Mouse (Mus musculus): Measurements from ENCODE around the gene Zkscan4. TPM values are rescaled to one million over a fixed set of nuclear protein-coding genes. Genes with fewer than 3 reads are reported as not detected.
"Not testable (repeated sequence)": the region's sequence is repeated elsewhere in the genome, so short reads cannot be mapped to it uniquely, and the experiment has no call there.

Zkscan4 gene
- polyA plus RNA-seq (2014; fragmentation: Nextera tagmentation; extraction: Ambion mirVana): 1.7 and 1.9 TPM in 2 replicates

GRCm38 (mm10) chr13:21478759-21479670 is at the start of gene Zkscan4, which contains the start of gene Gm10065:
TSS of gene Zkscan4 (plus strand) at chr13:21478907.
TSS of gene Gm10065 (minus strand) at chr13:21479441.
- H3K4me1 ChIP-seq (ENCODE audit: control insufficient read depth in 2 of 2, insufficient read depth in 2 of 2, low read length in 2 of 2); H3K27me3 ChIP-seq (ENCODE audit: control insufficient read depth, insufficient read depth, low read length); H3K36me3 ChIP-seq (ENCODE audit: control insufficient read depth, insufficient read depth, low read length); H3K9me3 ChIP-seq (ENCODE audit: control insufficient read depth, low read length): not testable (repeated sequence)
- 3% methylated on average over 26 of the region's 31 CpGs for WGBS
- ATAC-seq (ENCODE audit: insufficient number of reproducible peaks, insufficient read depth, low FRiP score, low read depth): peak; percentile 79
- Histone ChIP-seq H3K9ac (ENCODE audit: low read length) (peak within 1 kb of the TSS; percentile 68), H3K4me3 (ENCODE audit: control insufficient read depth in 1 of 2, insufficient read depth in 1 of 2, low read depth in 1 of 2, low read length in 2 of 2) (peak within 1 kb of the TSS; percentile 56 to 82), H3K4me2 (ENCODE audit: low read length) (peak within 1 kb of the TSS; percentile 71), H3K27ac (replicated peaks in 1 of 2; ENCODE audit: control insufficient read depth in 1 of 2, insufficient read depth in 1 of 2, low read depth in 2 of 2, low read length in 2 of 2) (peak within 1 kb of the TSS; percentile 68 to 85)

GRCm38 (mm10) chr13:21435476-21435875 is 43.2 kb upstream of the Zkscan4 start:
- Histone ChIP-seq H3K9ac (ENCODE audit: low read length) (no peak overlapping the region), H3K36me3 (ENCODE audit: control insufficient read depth, insufficient read depth, low read length) (no peaks in the 10 kb centered on the region), H3K9me3 (ENCODE audit: control insufficient read depth, low read length) (no peaks in the 10 kb centered on the region), H3K4me3 (ENCODE audit: control insufficient read depth in 1 of 2, insufficient read depth in 1 of 2, low read depth in 1 of 2, low read length in 2 of 2) (no peak overlapping the region), H3K4me1 (ENCODE audit: control insufficient read depth in 2 of 2, insufficient read depth in 2 of 2, low read length in 2 of 2) (peaks cover 0 to 8% of the 10 kb centered on the region in 2 experiments; a peak in 2 of 4 replicates), H3K27me3 (ENCODE audit: control insufficient read depth, insufficient read depth, low read length) (no peaks in the 10 kb centered on the region), H3K27ac (replicated peaks in 1 of 2; ENCODE audit: control insufficient read depth in 1 of 2, insufficient read depth in 1 of 2, low read depth in 2 of 2, low read length in 2 of 2) (0 out of 4 replicates have a peak overlapping the region, but pooled peaks of 1 of the 2 experiments have one; percentile 26), H3K4me2 (ENCODE audit: low read length) (no peak overlapping the region)
- WGBS: 66% methylated on average over 4 of the region's 4 CpGs
- ATAC-seq (ENCODE audit: insufficient number of reproducible peaks, insufficient read depth, low FRiP score, low read depth): no peak

GRCm38 (mm10) chr13:21440503-21441206 is 38.1 kb upstream of the Zkscan4 start, which contains the start of gene Pgbd1:
TSS of gene Pgbd1 (minus strand) at chr13:21441058.
- H3K4me3 ChIP-seq (ENCODE audit: control insufficient read depth in 1 of 2, insufficient read depth in 1 of 2, low read depth in 1 of 2, low read length in 2 of 2): peak within 1 kb of the TSS; percentile 51 to 59
- H3K9me3 ChIP-seq (ENCODE audit: control insufficient read depth, low read length): no peaks in the 10 kb centered on the region
- peaks cover 0 to 14% of the 10 kb centered on the region in 2 experiments; a peak in 2 of 4 replicates for H3K4me1 ChIP-seq (ENCODE audit: control insufficient read depth in 2 of 2, insufficient read depth in 2 of 2, low read length in 2 of 2)
- H3K9ac ChIP-seq (ENCODE audit: low read length): peak within 1 kb of the TSS; percentile 78
- under 1% methylated on average over 32 of the region's 32 CpGs for WGBS
- H3K36me3 ChIP-seq (ENCODE audit: control insufficient read depth, insufficient read depth, low read length): peaks cover 31% of the 10 kb centered on the region
- peak within 1 kb of the TSS; percentile 75 for H3K4me2 ChIP-seq (ENCODE audit: low read length)
- peak; percentile 79 for ATAC-seq (ENCODE audit: insufficient number of reproducible peaks, insufficient read depth, low FRiP score, low read depth)
- H3K27ac ChIP-seq (replicated peaks in 1 of 2; ENCODE audit: control insufficient read depth in 1 of 2, insufficient read depth in 1 of 2, low read depth in 2 of 2, low read length in 2 of 2): peak within 1 kb of the TSS; percentile 87 to 93
- H3K27me3 ChIP-seq (ENCODE audit: control insufficient read depth, insufficient read depth, low read length): no peaks in the 10 kb centered on the region

GRCm38 (mm10) chr13:21441207-21441572 is 37.5 kb upstream of the Zkscan4 start:
- Histone ChIP-seq H3K4me3 (ENCODE audit: control insufficient read depth in 1 of 2, insufficient read depth in 1 of 2, low read depth in 1 of 2, low read length in 2 of 2) (peak overlapping the region; percentile 51 to 59), H3K4me2 (ENCODE audit: low read length) (peak overlapping the region; percentile 75), H3K4me1 (ENCODE audit: control insufficient read depth in 2 of 2, insufficient read depth in 2 of 2, low read length in 2 of 2) (peaks cover 0 to 14% of the 10 kb centered on the region in 2 experiments; a peak in 2 of 4 replicates), H3K27ac (replicated peaks in 1 of 2; ENCODE audit: control insufficient read depth in 1 of 2, insufficient read depth in 1 of 2, low read depth in 2 of 2, low read length in 2 of 2) (peak overlapping the region; percentile 87 to 93), H3K9me3 (ENCODE audit: control insufficient read depth, low read length) (no peaks in the 10 kb centered on the region), H3K27me3 (ENCODE audit: control insufficient read depth, insufficient read depth, low read length) (no peaks in the 10 kb centered on the region), H3K9ac (ENCODE audit: low read length) (peak overlapping the region; percentile 78), H3K36me3 (ENCODE audit: control insufficient read depth, insufficient read depth, low read length) (peaks cover 36% of the 10 kb centered on the region)
- ATAC-seq (ENCODE audit: insufficient number of reproducible peaks, insufficient read depth, low FRiP score, low read depth): no peak
- 15% methylated on average over 10 of the region's 10 CpGs for WGBS

GRCm38 (mm10) chr13:21446796-21447195 is 31.9 kb upstream of the Zkscan4 start:
- 85% methylated on average over 9 of the region's 9 CpGs for WGBS
- Histone ChIP-seq H3K4me1 (ENCODE audit: control insufficient read depth in 2 of 2, insufficient read depth in 2 of 2, low read length in 2 of 2) (0 out of 4 replicates have a peak, but pooled peaks cover 0 to under 1% of the 10 kb centered on the region in 2 experiments), H3K4me2 (ENCODE audit: low read length) (no peak overlapping the region), H3K9me3 (ENCODE audit: control insufficient read depth, low read length) (no peaks in the 10 kb centered on the region), H3K27ac (replicated peaks in 1 of 2; ENCODE audit: control insufficient read depth in 1 of 2, insufficient read depth in 1 of 2, low read depth in 2 of 2, low read length in 2 of 2) (no peak overlapping the region), H3K36me3 (ENCODE audit: control insufficient read depth, insufficient read depth, low read length) (peaks cover 81% of the 10 kb centered on the region), H3K27me3 (ENCODE audit: control insufficient read depth, insufficient read depth, low read length) (no peaks in the 10 kb centered on the region), H3K4me3 (ENCODE audit: control insufficient read depth in 1 of 2, insufficient read depth in 1 of 2, low read depth in 1 of 2, low read length in 2 of 2) (no peak overlapping the region), H3K9ac (ENCODE audit: low read length) (no peak overlapping the region)
- ATAC-seq (ENCODE audit: insufficient number of reproducible peaks, insufficient read depth, low FRiP score, low read depth): no peak

GRCm38 (mm10) chr13:21447856-21448614 is 30.7 kb upstream of the Zkscan4 start:
- Histone ChIP-seq H3K4me2 (ENCODE audit: low read length) (no peak overlapping the region), H3K4me3 (ENCODE audit: control insufficient read depth in 1 of 2, insufficient read depth in 1 of 2, low read depth in 1 of 2, low read length in 2 of 2) (no peak overlapping the region), H3K27ac (replicated peaks in 1 of 2; ENCODE audit: control insufficient read depth in 1 of 2, insufficient read depth in 1 of 2, low read depth in 2 of 2, low read length in 2 of 2) (no peak overlapping the region), H3K4me1 (ENCODE audit: control insufficient read depth in 2 of 2, insufficient read depth in 2 of 2, low read length in 2 of 2) (peaks cover 2 to 8% of the 10 kb centered on the region in 2 experiments; a peak in 3 of 4 replicates), H3K9me3 (ENCODE audit: control insufficient read depth, low read length) (no peaks in the 10 kb centered on the region), H3K27me3 (ENCODE audit: control insufficient read depth, insufficient read depth, low read length) (no peaks in the 10 kb centered on the region), H3K9ac (ENCODE audit: low read length) (no peak overlapping the region), H3K36me3 (ENCODE audit: control insufficient read depth, insufficient read depth, low read length) (peaks cover 79% of the 10 kb centered on the region)
- ATAC-seq (ENCODE audit: insufficient number of reproducible peaks, insufficient read depth, low FRiP score, low read depth): no peak
- WGBS: 82% methylated on average over 16 of the region's 16 CpGs

GRCm38 (mm10) chr13:21453042-21453441 is 25.7 kb upstream of the Zkscan4 start:
- 2% methylated on average over 13 of the region's 13 CpGs for WGBS
- H3K4me3 ChIP-seq (ENCODE audit: control insufficient read depth in 1 of 2, insufficient read depth in 1 of 2, low read depth in 1 of 2, low read length in 2 of 2): peak overlapping the region; percentile 81 to 89
- ATAC-seq (ENCODE audit: insufficient number of reproducible peaks, insufficient read depth, low FRiP score, low read depth): no peak
- peak overlapping the region; percentile 64 for H3K4me2 ChIP-seq (ENCODE audit: low read length)
- peak overlapping the region; percentile 89 for H3K9ac ChIP-seq (ENCODE audit: low read length)
- no peaks in the 10 kb centered on the region for H3K9me3 ChIP-seq (ENCODE audit: control insufficient read depth, low read length)
- H3K4me1 ChIP-seq (ENCODE audit: control insufficient read depth in 2 of 2, insufficient read depth in 2 of 2, low read length in 2 of 2): peaks cover 8 to 10% of the 10 kb centered on the region in 2 experiments
- peaks cover 29% of the 10 kb centered on the region for H3K36me3 ChIP-seq (ENCODE audit: control insufficient read depth, insufficient read depth, low read length)
- no peaks in the 10 kb centered on the region for H3K27me3 ChIP-seq (ENCODE audit: control insufficient read depth, insufficient read depth, low read length)
- H3K27ac ChIP-seq (replicated peaks in 1 of 2; ENCODE audit: control insufficient read depth in 1 of 2, insufficient read depth in 1 of 2, low read depth in 2 of 2, low read length in 2 of 2): peak overlapping the region; percentile 80 to 84

All from heart, embryonic 14.5 days (tissue).